Mouse (Mus musculus): ENCODE measurements around the gene Amacr. TPM values are rescaled to one million over a fixed set of nuclear protein-coding genes. Genes with fewer than 3 reads are reported as not detected.

Amacr gene
- polyA plus RNA-seq, 1 experiment from 2014 or later, result 19.2 TPM

- 93% methylated on average over 1 of the region's 1 CpGs for WGBS
- no peaks in the 10 kb centered on the region for H3K4me1 ChIP-seq
- H3K9me3 ChIP-seq, result no peaks in the 10 kb centered on the region
- no peak overlapping the region for H3K27ac ChIP-seq
- H3K4me3 ChIP-seq, result no peak overlapping the region
- H3K9ac ChIP-seq, result no peak overlapping the region
- H3K27me3 ChIP-seq, result no peaks in the 10 kb centered on the region
- ATAC-seq (ENCODE audit: insufficient number of reproducible peaks, low FRiP score, low TSS enrichment, low read depth), result no peak
- no peak overlapping the region for H3K4me2 ChIP-seq
- H3K36me3 ChIP-seq, result peaks cover 41% of the 10 kb centered on the region
These were observed 10.0 kb downstream of the Amacr start for GRCm38 (mm10) chr15:10991566-10991965.

GRCm38 (mm10) chr15:10999832-11000231, 18.3 kb downstream of the Amacr start:
- H3K9ac ChIP-seq, result no peak overlapping the region
- no peak overlapping the region for H3K4me3 ChIP-seq
- H3K4me2 ChIP-seq, result no peak overlapping the region

GRCm38 (mm10) chr15:11000421-11000820, 18.9 kb downstream of the Amacr start, which contains the start of gene Slc45a2:
TSS of gene Slc45a2 (plus strand) at chr15:11000721.
- H3K4me3 ChIP-seq, result no peak within 1 kb of the TSS
- ATAC-seq (ENCODE audit: insufficient number of reproducible peaks, low FRiP score, low TSS enrichment, low read depth), result no peak

More at GRCm38 (mm10) chr15:10999832-11000231, 18.3 kb downstream of the Amacr start:
- H3K4me1 ChIP-seq, result no peaks in the 10 kb centered on the region
- no peak overlapping the region for H3K27ac ChIP-seq
- H3K27me3 ChIP-seq, result no peaks in the 10 kb centered on the region
- H3K36me3 ChIP-seq, result peaks cover 10% of the 10 kb centered on the region; the same call in 1 of the 2 replicates
- WGBS, result 49% methylated on average over 5 of the region's 5 CpGs
- H3K9me3 ChIP-seq, result no peaks in the 10 kb centered on the region
- ATAC-seq (ENCODE audit: insufficient number of reproducible peaks, low FRiP score, low TSS enrichment, low read depth), result no peak

GRCm38 (mm10) chr15:11003791-11004190, 22.2 kb downstream of the Amacr start:
- no peak for ATAC-seq (ENCODE audit: insufficient number of reproducible peaks, low FRiP score, low TSS enrichment, low read depth)
- Histone ChIP-seq H3K9me3 (no peaks in the 10 kb centered on the region), H3K36me3 (no peaks in the 10 kb centered on the region), H3K27ac (no peak overlapping the region), H3K27me3 (no peaks in the 10 kb centered on the region), H3K4me3 (no peak overlapping the region), H3K4me2 (no peak overlapping the region), H3K9ac (no peak overlapping the region), H3K4me1 (no peaks in the 10 kb centered on the region)
- WGBS, result 73% methylated on average over 4 of the region's 4 CpGs

More at GRCm38 (mm10) chr15:11000421-11000820, 18.9 kb downstream of the Amacr start, which contains the start of gene Slc45a2:
- H3K4me2 ChIP-seq, result no peak within 1 kb of the TSS
- H3K9me3 ChIP-seq, result no peaks in the 10 kb centered on the region
- H3K27ac ChIP-seq, result no peak within 1 kb of the TSS
- H3K27me3 ChIP-seq, result no peaks in the 10 kb centered on the region
- H3K4me1 ChIP-seq, result no peaks in the 10 kb centered on the region
- H3K9ac ChIP-seq, result no peak within 1 kb of the TSS
- WGBS, result 63% methylated on average over 7 of the region's 7 CpGs
- 0 out of 2 replicates have a peak, but pooled peaks cover 5% of the 10 kb centered on the region for H3K36me3 ChIP-seq

GRCm38 (mm10) chr15:11004646-11005045, 23.1 kb downstream of the Amacr start:
- 75% methylated on average over 6 of the region's 6 CpGs for WGBS
- H3K27ac ChIP-seq, result no peak overlapping the region
- no peaks in the 10 kb centered on the region for H3K36me3 ChIP-seq
- no peak overlapping the region for H3K4me2 ChIP-seq
- ATAC-seq (ENCODE audit: insufficient number of reproducible peaks, low FRiP score, low TSS enrichment, low read depth), result no peak
- H3K9me3 ChIP-seq, result no peaks in the 10 kb centered on the region
- no peak overlapping the region for H3K9ac ChIP-seq
- no peaks in the 10 kb centered on the region for H3K27me3 ChIP-seq
- no peaks in the 10 kb centered on the region for H3K4me1 ChIP-seq
- H3K4me3 ChIP-seq, result no peak overlapping the region

GRCm38 (mm10) chr15:11008756-11009155, 27.2 kb downstream of the Amacr start:
- 23% methylated on average over 5 of the region's 5 CpGs for WGBS
- Histone ChIP-seq H3K27me3 (no peaks in the 10 kb centered on the region), H3K4me2 (no peak overlapping the region), H3K9ac (no peak overlapping the region), H3K36me3 (no peaks in the 10 kb centered on the region), H3K4me1 (no peaks in the 10 kb centered on the region), H3K9me3 (no peaks in the 10 kb centered on the region), H3K4me3 (no peak overlapping the region), H3K27ac (no peak overlapping the region)
- ATAC-seq (ENCODE audit: insufficient number of reproducible peaks, low FRiP score, low TSS enrichment, low read depth), result no peak

- no peaks in the 10 kb centered on the region for H3K4me1 ChIP-seq
- H3K9me3 ChIP-seq, result no peaks in the 10 kb centered on the region
- no peak for ATAC-seq (ENCODE audit: insufficient number of reproducible peaks, low FRiP score, low TSS enrichment, low read depth)
- no peak overlapping the region for H3K9ac ChIP-seq
- no peak overlapping the region for H3K4me3 ChIP-seq
- 77% methylated on average over 11 of the region's 11 CpGs for WGBS
- no peak overlapping the region for H3K4me2 ChIP-seq
- H3K36me3 ChIP-seq, result no peaks in the 10 kb centered on the region
- no peaks in the 10 kb centered on the region for H3K27me3 ChIP-seq
- no peak overlapping the region for H3K27ac ChIP-seq
These were observed 29.5 kb downstream of the Amacr start for GRCm38 (mm10) chr15:11010976-11011548.

- Histone ChIP-seq H3K4me1 (no peaks in the 10 kb centered on the region), H3K9ac (no peak overlapping the region), H3K4me2 (no peak overlapping the region), H3K27me3 (no peaks in the 10 kb centered on the region), H3K4me3 (no peak overlapping the region), H3K9me3 (no peaks in the 10 kb centered on the region), H3K27ac (no peak overlapping the region), H3K36me3 (no peaks in the 10 kb centered on the region)
- 61% methylated on average over 2 of the region's 2 CpGs for WGBS
- no peak for ATAC-seq (ENCODE audit: insufficient number of reproducible peaks, low FRiP score, low TSS enrichment, low read depth)
These were observed 33.4 kb downstream of the Amacr start for GRCm38 (mm10) chr15:11014931-11015330.

GRCm38 (mm10) chr15:11026801-11027561, 45.4 kb downstream of the Amacr start:
- H3K27me3 ChIP-seq, result 0 out of 2 replicates have a peak, but pooled peaks cover 2% of the 10 kb centered on the region
- no peaks in the 10 kb centered on the region for H3K4me1 ChIP-seq
- no peak overlapping the region for H3K27ac ChIP-seq
- ATAC-seq (ENCODE audit: insufficient number of reproducible peaks, low FRiP score, low TSS enrichment, low read depth), result no peak
- H3K36me3 ChIP-seq, result no peaks in the 10 kb centered on the region
- H3K9ac ChIP-seq, result no peak overlapping the region
- no peak overlapping the region for H3K4me2 ChIP-seq
- H3K4me3 ChIP-seq, result no peak overlapping the region
- WGBS, result 71% methylated on average over 4 of the region's 4 CpGs
- no peaks in the 10 kb centered on the region for H3K9me3 ChIP-seq

GRCm38 (mm10) chr15:11030188-11030587, 48.6 kb downstream of the Amacr start:
- no peak for ATAC-seq (ENCODE audit: insufficient number of reproducible peaks, low FRiP score, low TSS enrichment, low read depth)
- no peak overlapping the region for H3K4me3 ChIP-seq
- no peak overlapping the region for H3K4me2 ChIP-seq
- H3K36me3 ChIP-seq, result no peaks in the 10 kb centered on the region
- WGBS, result 81% methylated on average over 3 of the region's 3 CpGs
- peaks cover 26% of the 10 kb centered on the region for H3K27me3 ChIP-seq
- H3K27ac ChIP-seq, result no peak overlapping the region
- no peaks in the 10 kb centered on the region for H3K4me1 ChIP-seq
- H3K9me3 ChIP-seq, result no peaks in the 10 kb centered on the region
- no peak overlapping the region for H3K9ac ChIP-seq

- Histone ChIP-seq H3K27me3 (peaks cover 59% of the 10 kb centered on the region), H3K4me1 (peaks cover 25% of the 10 kb centered on the region), H3K4me2 (peak overlapping the region; percentile 61), H3K36me3 (no peaks in the 10 kb centered on the region), H3K27ac (no peak overlapping the region), H3K4me3 (peak overlapping the region; percentile 37), H3K9ac (no peak overlapping the region), H3K9me3 (no peaks in the 10 kb centered on the region)
- ATAC-seq (ENCODE audit: insufficient number of reproducible peaks, low FRiP score, low TSS enrichment, low read depth), result no peak
- 6% methylated on average over 34 of the region's 34 CpGs for WGBS
These were observed 54.5 kb downstream of the Amacr start for GRCm38 (mm10) chr15:11035947-11036474.
